Mouse (Mus musculus): ENCODE data around the gene Sirt2.

Gene Sirt2

DNA sequence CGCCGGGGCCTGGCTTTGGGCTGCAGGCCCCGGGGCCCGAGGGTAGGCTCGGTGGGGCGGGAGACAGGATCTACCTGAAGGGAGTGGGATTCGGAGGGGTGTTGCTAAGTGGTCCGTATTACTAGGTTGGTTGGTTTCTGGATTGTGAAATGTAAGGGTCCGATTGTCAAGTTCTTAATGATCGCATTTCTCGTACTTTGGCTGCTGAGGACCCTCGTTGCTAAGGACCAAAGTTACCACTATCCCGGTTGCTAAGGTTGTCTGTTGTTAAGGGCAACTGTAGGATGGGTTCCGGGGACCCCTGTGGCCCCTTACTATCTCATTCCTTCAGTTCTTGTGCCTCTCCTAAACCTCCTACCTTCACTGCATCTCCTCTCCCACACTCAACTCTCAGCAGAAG is 375 bp downstream of the Sirt2 start:
- no peak for DNase-seq (ENCODE audit: low spot score)

- no peak for DNase-seq (ENCODE audit: low spot score)
Measured at GRCm38 (mm10) chr7:28767462-28767965, 979 bp downstream of the Sirt2 start, which contains the start of gene Nfkbib. Gene Nfkbib (minus strand): TSS chr7:28767512.

GRCm38 (mm10) chr7:28769414-28769958 is 3.0 kb downstream of the Sirt2 start:
- no peak for DNase-seq (ENCODE audit: low spot score)

GRCm38 (mm10) chr7:28770309-28770708 is 3.8 kb downstream of the Sirt2 start:
- no peak for DNase-seq (ENCODE audit: low spot score)

DNA sequence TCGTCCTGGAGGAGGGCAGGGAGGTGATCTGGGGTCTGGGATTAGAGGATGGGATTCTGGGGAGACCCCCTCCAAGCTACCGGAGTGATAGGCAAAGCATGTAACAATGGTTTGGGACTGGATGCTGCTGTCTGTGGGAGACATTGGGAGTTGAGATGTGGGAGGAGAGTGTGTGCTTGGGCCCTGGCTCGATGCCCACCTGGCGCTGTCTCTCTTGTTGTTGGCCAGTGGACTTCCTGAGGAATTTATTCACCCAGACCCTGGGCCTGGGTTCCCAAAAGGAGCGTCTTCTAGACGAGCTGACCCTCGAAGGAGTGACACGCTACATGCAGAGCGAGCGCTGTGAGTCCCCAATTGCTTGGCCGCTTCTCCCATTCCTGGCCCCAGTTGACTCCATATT is 5.3 kb downstream of the Sirt2 start:
- no peak for DNase-seq (ENCODE audit: low spot score)

GRCm38 (mm10) chr7:28773163-28773562 is 6.6 kb downstream of the Sirt2 start:
- no peak for DNase-seq (ENCODE audit: low spot score)

DNA sequence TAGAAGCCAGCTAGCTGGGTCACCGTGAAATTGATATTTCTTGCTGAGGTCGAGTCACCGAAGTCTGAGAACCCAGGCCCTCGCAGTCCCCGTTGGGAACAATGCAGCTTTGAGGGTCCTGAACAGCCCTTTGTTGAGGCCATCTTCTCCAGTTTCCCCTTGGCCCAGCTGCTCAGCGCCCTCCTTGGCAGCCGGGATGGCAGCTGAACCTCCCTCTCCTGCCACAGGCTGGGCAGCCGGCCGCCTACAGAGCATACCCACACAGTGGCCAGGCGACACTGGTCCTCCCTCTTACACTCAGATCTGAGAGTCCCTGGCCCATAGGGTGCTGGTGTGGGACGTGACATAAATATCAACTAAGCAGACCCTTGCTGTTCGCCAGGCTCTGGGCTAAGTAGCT is 7.6 kb downstream of the Sirt2 start:
- no peak for DNase-seq (ENCODE audit: low spot score)

GRCm38 (mm10) chr7:28775129-28775528 is 8.6 kb downstream of the Sirt2 start:
- DNase-seq (ENCODE audit: low spot score), result no peak

GRCm38 (mm10) chr7:28778825-28779224 is 12.3 kb downstream of the Sirt2 start:
- no peak for DNase-seq (ENCODE audit: low spot score)

DNA sequence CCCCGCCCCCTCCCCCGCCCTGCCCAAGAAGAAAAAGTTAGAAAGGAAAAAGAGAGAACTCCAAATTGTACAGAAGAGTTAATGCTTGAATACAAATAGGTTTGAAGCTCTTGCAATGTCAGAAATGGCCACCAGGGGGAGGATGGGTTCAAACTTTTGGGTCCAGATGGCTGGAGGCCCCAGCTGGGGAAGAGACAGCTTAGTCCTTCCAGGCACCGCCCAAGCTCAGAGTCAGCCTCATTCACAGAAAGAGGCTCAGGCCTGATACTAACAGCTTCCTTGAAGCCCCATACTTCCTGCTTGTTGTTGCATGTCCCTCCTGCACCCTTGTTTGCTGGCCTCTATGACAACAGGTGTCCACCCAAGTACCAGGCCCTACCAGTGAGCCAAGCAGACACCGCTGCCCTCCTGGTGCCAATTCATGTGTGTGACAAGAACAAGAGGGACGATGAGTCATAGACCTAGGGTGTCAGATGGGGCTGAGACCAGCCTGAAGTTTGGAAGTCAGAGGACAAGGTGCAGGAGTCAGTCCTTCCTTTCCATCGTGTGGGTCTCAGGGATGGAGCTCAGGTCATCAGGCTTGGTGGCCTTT is 13.6 kb downstream of the Sirt2 start:
- peak; percentile 84 for DNase-seq (ENCODE audit: low spot score)

DNA sequence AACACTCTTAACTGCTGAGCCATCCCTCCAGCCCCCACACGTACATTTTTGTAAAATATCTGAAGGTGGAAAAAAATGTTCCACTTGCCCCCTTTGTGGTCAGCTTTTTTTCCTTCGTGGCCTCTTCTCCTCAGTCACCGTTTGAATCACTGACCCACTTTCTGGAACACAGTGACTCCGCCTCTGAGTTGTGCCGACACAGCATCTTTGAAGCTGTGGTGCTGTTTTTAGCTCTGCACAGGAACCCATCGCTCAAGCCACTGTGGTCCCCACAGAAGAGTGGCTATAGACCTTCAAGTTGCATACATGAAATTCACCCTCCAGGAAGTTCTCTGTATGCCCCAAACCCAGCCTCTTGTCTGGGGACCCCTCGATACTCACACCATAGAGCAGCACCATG is 14.3 kb downstream of the Sirt2 start:
- DNase-seq (ENCODE audit: low spot score), result no peak

- peak; percentile 90 for DNase-seq (ENCODE audit: low spot score)
Measured at GRCm38 (mm10) chr7:28781261-28781663, 14.7 kb downstream of the Sirt2 start.

DNA sequence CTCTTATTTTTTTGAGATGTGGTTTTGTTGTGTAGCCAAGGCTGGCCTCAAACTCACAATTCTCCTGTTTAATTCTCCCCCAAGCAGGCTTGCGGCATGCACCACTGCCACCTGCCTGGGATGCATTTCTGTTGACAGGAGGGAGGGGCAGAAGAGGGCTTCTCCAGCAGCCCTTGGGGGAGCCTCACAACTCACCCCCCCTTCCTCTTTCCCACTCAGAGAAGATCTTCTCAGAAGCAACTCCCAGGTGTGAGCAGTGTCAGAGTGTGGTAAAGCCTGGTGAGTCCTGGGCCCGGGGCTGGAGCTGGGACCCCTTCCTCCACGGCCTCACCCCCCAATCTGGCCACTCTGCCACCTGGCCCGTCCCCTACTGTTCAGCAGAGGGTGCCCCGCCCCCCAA is 18.6 kb downstream of the Sirt2 start:
- no peak for DNase-seq (ENCODE audit: low spot score)

DNA sequence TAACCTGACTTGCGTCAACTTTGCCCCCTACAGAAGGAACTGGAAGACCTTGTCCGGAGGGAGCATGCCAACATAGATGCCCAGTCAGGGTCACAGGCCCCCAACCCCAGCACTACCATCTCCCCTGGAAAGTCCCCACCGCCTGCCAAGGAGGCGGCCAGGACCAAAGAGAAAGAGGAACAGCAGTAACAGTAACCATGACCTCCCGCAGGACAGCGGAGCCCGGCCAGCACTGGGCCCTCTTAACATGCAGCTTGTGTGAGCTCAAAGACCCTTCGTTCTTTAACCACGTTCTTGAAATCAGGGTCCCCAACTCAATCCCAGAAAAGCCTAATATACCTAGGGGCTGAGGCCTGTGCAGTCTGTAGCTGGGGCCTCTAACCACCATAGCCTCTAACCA is 21.3 kb downstream of the Sirt2 start:
- no peak for DNase-seq (ENCODE audit: low spot score)

- peak; percentile 65 for DNase-seq (ENCODE audit: low spot score)
Measured at GRCm38 (mm10) chr7:28788307-28789195, 22.0 kb downstream of the Sirt2 start, which contains the start of gene Rinl. Gene Rinl (plus strand): TSS chr7:28788969.

- DNase-seq (ENCODE audit: low spot score), result no peak
Measured at GRCm38 (mm10) chr7:28789235-28789634, 22.7 kb downstream of the Sirt2 start.

GRCm38 (mm10) chr7:28790066-28790806 is 23.7 kb downstream of the Sirt2 start:
- DNase-seq (ENCODE audit: low spot score), result no peak

GRCm38 (mm10) chr7:28791706-28792105 is 25.2 kb downstream of the Sirt2 start:
- no peak for DNase-seq (ENCODE audit: low spot score)

- peak; percentile 75 for DNase-seq (ENCODE audit: low spot score)
Measured at GRCm38 (mm10) chr7:28792391-28793185, 26.1 kb downstream of the Sirt2 start.

- no peak for DNase-seq (ENCODE audit: low spot score)
Measured at GRCm38 (mm10) chr7:28793834-28794233, 27.3 kb downstream of the Sirt2 start.

GRCm38 (mm10) chr7:28794496-28794895 is 28.0 kb downstream of the Sirt2 start:
- no peak for DNase-seq (ENCODE audit: low spot score)

All from T-cell, adult 2 months (primary cell).